Mouse (Mus musculus): Measurements from ENCODE around the gene Abcg4.

Abcg4 gene

DNA sequence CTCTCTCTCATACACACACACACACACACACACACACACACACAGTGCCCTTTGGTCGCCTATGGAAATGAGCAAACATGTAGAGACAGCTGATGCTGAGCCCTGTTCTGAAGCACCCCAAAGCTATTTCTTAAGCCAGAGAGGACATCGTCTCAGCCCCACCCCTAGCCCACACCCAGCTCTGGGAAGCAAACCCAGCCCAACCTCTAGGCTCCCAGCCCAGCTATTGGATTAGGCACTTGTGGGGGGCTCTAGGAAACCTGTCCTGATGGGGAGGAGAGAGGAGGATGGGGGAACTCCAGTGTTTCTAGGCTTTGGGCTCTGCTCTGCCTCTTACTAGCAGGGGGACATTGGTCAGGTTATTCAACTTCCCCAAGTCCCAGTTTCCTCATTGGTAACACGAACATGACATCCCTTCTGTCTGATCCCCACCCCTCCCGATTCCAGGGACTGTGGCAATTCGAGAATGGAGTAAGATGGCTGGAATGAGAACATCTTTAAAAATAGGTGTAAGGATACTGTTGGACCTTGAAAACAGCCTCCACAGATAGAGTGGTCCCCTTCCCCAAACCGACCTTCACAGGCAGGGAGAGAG lies 2.1 kb downstream of the Abcg4 start:
- no peak for DNase-seq (ENCODE audit: extremely low spot score)

DNA sequence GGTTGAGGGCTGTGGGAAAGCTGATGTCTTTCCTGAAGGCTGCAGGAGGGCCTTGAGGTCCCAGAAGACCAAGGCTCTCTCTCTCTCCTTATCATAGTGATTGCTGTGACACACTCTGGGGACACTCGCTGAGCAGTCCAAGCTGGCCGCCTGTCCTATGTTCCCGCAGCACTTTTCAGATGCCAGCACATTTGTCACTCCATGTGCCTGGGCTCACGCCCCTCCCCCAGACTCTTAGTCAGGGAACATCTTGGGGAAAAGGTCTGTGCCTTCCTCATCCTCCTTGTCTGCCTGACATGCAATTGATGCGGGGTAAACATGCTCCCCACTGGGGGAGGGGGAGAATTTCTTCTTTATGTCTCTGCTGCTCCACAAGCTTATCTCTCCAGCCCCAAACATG lies 5.2 kb downstream of the Abcg4 start:
- no peak for DNase-seq (ENCODE audit: extremely low spot score)

DNA sequence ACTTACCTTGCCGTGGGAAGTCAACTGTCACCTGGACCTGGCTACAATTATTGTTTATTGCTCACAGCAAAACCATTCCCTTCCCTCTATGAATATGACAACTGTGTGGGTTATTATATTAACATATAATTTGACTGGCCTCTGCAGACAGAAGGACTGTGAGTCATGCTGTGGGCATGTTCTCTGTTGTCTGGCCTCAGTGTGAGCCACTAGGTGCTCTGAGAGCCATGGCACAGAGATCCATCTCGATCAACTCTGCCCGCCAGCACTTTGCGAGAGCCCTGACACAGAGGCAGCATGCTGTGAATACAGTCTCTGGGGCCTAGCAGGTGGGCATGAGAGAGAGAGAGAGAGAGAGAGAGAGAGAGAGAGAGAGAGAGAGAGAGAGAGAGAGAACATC lies 18.4 kb downstream of the Abcg4 start:
- no peak for DNase-seq (ENCODE audit: extremely low spot score)

DNA sequence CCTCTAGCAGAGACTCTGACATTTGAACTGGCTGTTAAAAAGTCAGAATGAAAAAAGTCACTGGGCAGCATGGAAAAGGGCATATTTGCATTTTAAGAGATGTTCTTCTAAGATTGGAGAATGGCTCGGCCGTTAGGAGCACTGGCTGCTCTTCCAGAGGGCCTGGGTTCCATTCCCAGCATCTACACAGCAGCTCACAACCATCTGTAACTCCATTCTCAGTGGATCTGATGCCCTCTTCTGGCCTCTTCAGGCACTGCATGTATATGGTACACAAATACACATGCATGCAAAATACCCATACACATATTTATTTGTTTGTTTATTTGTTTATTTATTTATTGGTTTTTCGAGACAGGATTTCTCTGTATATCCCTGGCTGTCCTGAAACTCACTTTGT lies 19.3 kb downstream of the Abcg4 start:
- no peak for DNase-seq (ENCODE audit: extremely low spot score)

DNA sequence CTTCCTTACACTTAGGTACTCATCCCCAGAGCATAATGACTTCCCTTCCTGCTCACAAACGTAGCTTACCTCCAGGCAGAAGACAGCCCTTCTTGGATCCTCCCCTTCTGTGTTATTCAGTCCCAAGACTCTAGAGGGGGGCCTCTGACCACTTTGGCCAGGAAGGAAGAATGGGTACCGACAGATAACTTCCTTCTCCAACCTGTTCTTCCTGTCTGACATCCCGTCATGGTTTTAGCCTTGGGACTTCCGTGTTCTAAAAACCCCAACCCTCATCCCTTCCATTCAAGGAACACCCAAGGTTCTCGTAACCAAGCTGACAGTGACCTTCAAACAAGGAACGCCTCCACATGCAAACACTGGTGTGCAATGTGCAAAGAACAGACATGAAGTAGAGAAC lies 20.0 kb downstream of the Abcg4 start, which contains the start of gene Nlrx1:
Gene Nlrx1 (minus strand): TSS at position 168 of the 400 bp plus-strand sequence.
- no peak for DNase-seq (ENCODE audit: extremely low spot score)

DNA sequence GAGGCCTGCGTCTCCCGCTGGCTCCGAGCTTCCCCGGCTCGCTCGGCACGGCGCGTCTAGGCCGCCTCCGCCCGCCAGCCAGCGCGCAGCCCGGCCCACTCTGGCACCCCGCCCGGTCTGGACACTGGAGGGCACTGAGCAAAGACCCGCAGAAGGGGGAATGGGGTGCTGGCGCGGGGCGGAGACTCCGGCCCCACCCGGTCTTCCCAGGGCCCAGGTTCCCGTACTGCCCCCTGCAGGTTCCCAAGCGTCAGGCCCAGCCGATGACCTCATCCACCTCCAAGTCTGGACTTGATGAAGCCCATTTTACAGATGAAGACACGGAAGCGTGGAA lies 20.4 kb downstream of the Abcg4 start:
- peak; percentile 77 for DNase-seq (ENCODE audit: extremely low spot score)

DNA sequence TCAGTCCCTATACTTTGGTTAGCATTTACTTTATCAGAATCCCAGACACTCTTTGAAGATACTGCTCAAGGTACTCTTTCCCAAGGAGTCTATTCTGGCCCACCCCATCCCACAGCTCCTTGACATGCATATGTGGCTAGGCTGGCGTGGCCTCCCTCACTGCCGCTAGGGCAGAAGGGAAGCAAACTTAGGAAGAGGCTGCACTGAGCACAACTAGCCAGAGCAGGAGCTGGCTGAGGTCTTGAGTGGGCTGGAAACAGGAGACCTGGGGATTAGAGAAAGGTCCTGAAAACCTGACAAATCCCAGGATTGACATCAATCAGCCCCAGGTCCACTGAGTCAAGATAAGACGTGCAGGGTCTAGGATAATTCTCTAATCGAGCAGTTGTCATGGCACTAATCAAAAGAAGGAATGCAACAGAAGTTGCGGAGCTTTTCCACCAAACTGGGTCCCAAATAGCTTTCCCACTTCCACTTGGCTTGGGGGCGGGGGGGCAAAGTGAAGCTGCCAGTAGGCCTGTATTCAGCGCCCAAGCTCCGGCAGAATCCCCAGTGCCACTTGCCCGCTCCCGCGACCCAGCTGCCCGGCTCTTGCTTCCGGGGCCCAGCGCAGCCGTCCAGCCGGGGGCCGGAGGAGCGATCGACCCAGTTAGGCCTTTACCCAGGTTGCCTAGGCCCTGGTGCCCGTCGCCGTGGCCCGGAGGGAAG lies 20.9 kb downstream of the Abcg4 start:
- peak; percentile 25 for DNase-seq (ENCODE audit: extremely low spot score)

DNA sequence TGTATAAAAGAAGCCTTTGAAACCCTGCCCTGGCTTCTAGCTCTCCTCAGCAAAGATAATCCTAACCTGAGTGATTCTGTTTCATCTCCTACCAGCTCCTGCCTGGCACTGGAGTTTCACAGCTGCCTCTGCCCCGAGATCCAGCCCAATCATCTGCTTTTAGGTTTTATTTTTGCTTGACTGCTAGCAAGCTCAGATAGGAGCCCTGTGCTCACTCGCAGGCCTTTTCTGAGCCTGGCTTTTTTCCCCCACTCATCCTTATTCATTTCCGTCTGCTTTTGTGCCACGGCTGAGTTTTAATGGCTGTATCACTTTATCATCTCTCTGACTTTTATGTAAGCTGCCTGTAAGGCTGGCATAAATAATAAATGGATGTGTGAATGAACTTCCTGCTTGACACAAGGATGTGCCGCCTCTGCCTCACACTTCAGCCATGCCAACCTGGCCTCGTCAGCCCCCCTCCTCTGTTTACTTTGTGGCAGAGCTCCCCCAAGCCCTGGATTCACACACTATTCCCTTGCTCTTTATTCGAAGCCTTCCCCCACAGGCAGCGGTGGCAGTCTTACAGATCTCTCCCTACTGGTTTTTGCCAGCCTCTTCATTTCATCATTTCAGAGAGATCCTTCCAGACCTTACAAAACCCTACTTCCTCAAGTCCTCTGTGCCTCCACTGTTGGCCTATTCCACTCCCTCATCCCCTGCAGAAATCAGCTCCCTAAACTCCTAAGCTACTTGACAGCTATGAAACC lies 21.8 kb downstream of the Abcg4 start:
- no peak for DNase-seq (ENCODE audit: extremely low spot score)

DNA sequence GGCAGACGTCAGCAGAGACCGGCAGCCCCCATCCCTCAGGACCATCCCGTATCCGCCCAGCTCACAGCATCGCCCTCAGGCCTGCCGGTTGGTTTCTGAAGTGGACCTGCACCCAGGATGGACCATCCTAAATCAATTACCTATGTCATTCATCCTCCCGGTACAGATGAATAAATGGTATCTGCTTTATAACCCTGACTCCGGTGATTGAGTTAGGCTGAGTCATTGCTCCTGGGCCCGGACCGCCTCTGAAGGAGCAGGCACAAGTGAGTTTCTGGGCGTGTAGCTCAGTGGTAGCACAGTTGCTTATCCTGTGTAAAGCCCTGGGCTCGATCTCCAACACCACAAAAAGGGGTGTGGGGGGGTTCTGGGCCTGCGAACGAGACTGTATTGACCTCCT lies 27.0 kb downstream of the Abcg4 start:
- DNase-seq (ENCODE audit: extremely low spot score): no peak

DNA sequence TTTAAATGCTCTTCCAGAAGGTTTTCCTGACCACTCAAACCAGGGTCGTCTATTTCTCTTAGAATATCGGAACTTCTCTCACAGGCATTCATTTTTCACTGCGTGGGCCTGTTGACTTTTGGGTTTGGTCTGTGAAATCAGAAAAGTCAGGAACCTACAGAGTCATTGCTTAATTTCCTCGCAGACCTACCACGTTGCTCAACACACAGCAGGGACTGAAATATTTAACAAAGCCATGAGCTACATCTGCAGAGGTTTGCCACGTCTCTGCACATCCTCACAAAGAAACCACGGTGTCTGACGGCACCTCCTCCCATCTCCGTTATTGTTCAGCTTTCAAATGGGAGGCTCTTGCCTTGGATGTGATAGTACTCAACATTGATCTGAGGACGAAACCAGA lies 29.4 kb downstream of the Abcg4 start:
- DNase-seq (ENCODE audit: extremely low spot score): no peak

DNA sequence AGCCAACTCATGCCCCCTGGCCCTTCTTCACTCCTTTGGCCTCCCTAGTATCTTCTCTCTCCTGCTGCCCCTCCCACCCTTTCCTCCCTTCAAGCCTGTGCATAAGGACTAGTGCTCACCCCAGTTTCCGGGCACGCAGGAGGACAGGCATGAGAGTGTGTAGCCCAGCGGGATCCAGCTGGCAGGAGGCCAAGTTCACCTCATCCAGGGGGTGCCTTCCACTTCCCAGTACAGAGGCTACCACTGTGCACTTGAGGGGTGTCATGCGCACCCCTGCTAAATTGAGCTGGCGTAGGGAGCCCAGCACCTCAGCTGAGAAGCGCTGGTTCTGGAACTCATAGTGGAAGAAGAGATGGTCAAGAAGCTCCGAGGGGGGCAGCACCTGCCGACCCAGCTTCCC lies 32.2 kb downstream of the Abcg4 start:
- DNase-seq (ENCODE audit: extremely low spot score): no peak

DNA sequence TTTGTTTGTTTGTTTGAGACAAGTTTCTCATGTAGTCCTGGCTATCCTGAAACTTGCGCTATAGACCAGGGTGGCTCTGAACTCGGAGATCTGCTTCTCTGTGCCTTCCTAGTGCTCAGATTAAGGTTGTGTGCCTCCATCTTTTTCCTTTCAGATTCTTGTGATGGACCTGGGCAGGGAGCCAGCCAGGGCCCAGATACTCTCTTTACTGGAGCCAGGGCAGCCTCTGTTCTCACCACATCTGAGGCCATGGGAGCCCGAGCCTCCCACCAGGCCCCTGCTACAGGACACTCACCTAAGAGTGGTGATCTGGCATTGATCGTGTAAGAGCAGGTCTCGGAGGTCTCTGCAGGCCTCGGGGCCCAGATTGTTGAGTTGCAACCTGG lies 33.3 kb downstream of the Abcg4 start:
- DNase-seq (ENCODE audit: extremely low spot score): no peak

DNA sequence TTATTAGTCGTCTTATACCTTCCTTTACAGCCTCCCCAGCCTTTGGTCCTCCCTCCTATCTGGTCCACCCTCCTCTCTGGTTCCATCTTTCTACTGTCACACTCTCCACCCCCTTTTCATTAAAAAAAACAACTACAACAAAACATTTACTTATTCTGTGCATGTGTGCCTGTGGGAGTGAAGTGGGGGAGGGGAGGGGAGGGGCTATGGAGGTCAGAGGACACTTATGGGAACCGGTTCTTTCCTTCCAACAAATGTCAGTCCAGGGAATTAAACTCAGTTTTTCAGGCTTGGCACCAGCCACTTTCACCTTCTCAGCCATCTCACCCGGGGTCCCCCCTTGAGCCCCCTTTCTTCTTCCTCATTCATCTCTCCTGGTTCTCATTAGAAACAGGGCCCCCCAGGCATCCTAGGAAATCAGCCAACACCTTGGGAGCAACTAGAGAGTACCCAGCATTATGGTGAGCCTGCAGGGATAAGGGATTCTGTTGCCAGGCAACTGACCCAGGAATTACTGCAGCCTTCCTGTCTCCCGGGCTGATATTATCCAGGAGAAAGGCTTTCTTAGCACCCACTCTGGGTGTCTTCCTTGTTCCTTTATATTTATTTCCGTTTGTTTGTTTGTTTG lies 33.8 kb downstream of the Abcg4 start:
- DNase-seq (ENCODE audit: extremely low spot score): peak; percentile 39

DNA sequence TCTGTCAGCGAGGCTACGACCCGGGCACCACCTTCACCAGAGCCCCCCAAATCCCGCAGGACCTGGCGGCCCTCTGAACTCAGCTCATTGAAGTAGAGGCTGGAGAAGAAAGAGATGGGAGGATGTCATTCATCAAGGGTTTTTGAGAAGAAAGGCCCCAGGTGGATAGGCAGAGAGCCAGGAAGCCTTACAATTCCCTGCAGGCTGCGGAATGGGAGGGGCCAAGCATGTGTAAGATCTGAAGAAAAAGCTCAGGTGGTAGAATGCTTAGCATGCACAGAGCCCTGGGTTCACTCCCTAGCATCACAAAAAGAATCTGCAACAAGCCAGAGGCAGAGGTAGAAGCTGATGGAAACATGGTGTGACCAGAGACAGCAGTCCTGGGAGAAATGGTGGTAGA lies 35.0 kb downstream of the Abcg4 start:
- no peak for DNase-seq (ENCODE audit: extremely low spot score)

DNA sequence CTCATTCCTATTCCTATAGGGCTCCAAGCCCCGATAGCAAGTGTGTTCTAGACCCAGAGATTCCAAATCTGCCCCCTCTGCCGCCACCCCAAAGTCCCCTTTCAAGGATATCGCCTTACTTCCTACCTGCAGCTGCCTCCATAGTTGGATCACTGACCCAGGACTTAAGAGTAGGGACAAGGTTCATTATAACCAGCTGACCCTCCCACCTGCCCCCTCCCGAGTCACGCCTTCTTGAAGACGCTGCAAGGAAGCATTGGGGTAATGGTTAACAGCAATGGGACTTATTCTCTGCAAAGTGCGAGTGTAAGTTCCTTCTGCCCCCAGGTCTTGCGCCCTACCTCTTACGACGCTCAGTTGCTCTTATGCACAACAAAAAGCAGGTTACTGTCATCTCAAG lies 37.1 kb downstream of the Abcg4 start, which contains the start of gene Pdzd3:
Gene Pdzd3 (minus strand): TSS at position 158 of the 400 bp plus-strand sequence.
- DNase-seq (ENCODE audit: extremely low spot score): no peak

DNA sequence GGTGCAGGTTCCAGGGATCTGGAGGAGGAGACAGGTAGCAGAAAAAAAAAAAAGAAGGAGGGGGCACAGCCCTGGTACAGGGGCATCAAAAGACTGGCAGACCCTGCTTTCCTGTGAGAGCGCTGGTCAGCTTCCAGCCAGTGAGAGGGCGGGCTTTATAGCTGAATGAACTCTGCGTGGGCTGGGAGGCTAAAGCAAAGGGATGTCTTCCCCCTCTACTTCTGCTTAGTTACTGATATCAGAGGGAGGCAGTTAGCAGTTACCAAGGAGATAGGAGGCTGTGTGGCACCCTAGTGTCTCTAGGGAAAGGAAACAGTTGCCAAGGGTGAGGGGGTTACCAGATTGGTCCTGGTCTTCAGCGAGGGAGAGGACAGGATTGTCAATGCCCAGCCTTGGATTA lies 38.0 kb downstream of the Abcg4 start:
- no peak for DNase-seq (ENCODE audit: extremely low spot score)

DNA sequence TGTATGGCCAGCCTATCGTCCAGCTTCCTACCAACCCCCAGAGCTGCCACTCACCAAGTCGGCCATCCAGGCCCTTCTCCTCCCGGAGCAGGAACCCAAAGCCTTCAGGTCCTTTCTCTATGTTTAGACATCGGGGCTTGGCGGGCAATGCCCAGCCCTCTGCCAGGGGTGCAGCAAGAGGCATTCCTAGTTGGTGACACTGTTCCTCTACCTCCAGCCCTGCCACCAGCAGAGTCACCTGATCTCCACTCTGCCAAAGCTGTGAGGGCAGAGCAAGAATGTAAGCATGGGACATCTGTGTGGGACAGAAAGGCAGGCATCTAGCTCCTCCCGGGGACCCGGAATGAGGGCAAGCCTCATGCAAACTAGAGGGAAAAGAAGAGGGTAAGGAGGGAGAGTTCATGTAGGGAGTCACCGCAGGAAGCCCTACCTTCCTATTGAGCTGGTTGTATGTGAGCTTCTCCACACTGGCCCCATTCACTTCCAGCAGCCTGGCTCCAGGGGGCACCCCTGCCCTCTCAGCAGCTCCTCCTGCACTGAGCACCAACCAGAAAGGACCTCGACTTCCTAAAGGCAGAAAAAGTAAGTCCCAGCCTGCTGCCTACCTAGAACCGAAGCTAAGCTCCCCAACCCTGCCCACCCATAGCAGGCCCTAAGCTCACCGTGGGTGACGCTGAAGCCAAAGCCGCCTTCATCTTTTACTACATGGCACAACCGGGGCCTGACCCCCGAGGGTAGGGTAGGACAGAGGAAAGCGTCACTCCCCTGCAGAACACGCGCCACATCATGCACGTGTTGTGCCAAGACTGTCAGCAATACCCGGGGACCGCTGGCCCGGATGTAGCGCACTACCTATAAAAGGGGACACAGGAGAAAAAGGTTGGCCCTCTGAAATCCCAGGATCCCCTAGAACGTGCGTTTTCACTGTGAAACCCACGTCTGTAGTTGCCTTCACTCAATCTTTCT lies 39.0 kb downstream of the Abcg4 start:
- DNase-seq (ENCODE audit: extremely low spot score): peak; percentile 57

DNA sequence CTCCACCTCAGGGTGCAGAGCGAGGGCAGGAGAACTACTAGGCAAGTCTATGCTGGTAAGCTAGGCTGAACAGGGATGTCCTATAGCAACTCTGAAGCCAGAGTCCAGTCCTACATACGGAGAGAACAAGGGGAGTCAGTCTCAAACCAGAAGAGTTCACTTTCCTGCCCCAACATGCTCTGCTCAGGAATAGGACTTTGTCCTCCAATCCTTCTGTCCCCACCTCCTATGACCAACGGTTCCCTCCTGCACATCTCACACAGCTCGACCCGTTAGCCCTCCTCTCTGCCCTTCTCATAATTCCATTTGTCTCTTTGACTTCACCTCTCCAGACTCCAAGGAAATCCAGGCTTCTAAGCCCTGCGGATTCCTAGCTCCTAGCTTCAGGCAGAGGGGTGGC lies 40.5 kb downstream of the Abcg4 start:
- DNase-seq (ENCODE audit: extremely low spot score): no peak

DNA sequence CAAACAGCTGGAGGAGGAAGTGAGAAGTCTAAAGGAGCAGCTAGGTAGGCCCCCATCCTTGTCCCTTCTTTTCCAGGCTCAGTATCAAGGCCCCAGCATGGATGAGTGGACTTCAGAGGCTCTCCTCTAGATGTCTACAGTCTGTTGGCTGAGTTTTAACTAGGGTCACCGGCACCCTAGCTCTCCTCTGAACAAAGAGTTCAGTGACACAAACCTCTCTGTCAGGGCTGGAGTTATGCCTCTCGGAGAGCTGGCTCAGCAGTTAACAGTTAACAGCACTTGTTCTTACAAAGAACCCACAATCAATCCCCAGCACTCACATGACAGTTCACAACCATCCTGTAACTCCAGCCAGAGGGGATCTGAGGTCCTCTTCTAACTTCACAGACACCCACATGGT lies 44.8 kb downstream of the Abcg4 start:
- no peak for DNase-seq (ENCODE audit: extremely low spot score)

DNA sequence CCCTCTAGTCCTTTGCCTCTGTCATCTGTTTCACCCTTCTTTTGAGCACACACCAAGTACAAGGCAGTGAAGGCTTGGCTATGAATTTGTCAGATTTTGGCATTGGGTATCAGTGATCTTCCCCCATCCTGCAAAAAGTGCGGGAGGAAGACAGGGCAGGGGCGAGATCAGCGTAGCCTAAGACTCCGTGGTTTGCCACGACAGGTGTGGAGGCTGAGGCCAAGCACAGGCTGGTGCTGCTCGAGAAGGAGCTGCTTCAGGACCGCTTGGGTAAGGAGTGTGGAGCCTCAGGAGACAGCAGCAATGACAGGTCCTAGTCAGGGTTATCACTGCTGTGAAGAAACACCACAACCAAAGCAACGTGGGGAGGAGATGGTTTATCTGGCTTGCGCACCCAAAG lies 47.0 kb downstream of the Abcg4 start:
- DNase-seq (ENCODE audit: extremely low spot score): no peak

DNA sequence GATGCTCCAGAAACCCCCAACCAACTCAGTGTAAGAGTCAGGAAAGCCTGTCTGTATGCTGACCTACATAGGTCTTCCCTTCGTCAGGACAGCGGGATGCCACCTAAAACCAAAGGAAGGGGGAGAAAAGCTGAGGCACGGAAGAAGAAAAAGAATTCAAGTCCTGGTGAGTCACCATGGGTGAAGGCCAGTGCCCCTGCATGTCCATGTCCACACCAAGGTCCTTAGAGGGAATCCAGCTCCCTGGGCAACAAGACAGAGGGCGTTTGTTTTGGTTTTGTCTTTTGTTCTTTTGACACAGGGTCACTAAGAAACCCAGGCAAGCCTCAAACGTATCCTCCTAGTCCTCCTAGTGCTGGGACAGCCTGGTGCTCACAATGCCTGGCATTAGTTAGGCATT lies 47.5 kb downstream of the Abcg4 start:
- DNase-seq (ENCODE audit: extremely low spot score): no peak

DNA sequence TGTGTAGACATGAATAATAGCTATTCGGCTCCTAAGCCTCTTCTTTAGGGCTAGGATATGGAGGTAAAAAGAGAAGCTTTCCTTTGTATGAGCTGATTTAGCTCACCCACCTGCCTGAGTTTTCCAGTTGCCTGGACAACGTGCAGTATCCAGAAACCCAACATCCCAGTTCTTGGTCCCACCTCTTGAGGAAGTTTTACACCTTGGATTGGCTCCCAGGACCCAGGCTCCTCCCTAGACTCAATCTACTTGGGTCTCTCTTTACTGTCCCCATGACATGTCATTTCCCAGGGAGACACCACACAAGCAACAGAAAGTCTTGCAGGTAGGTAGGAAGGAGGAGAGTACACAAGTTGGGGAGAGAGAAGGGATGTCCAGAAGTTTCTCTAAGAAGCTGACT lies 48.0 kb downstream of the Abcg4 start, which contains the start of gene Ccdc153:
Gene Ccdc153 (plus strand): TSS at position 278 of the 400 bp plus-strand sequence.
- DNase-seq (ENCODE audit: extremely low spot score): no peak
